8 mouse cellular contexts compared by ENCODE assay signal in genomic region chr2:114621781-114622549, GRCm38 (mm10). TPM values are rescaled to one million over a fixed set of nuclear protein-coding genes. Genes with fewer than 3 reads are reported as not detected.
DNase-seq lines count a peak whose midpoint lies in the region; ATAC-seq lines count a peak whose summit lies in the region.

No protein-coding gene starts in this region.

- H3K4me2 ChIP-seq in forebrain, embryonic 14.5 days (ENCODE audit: low read length) = no peak overlapping the region

- no peak overlapping the region for H3K4me3 ChIP-seq in forebrain, embryonic 14.5 days (ENCODE audit: low read depth, low read length)

- H3K9me3 ChIP-seq in forebrain, embryonic 14.5 days (replicated peaks; ENCODE audit: control insufficient read depth, low read length) = no peaks in the 10 kb centered on the region

- no peak overlapping the region for H3K9ac ChIP-seq in forebrain, embryonic 14.5 days (ENCODE audit: low read length)

- WGBS in forebrain, embryonic 14.5 days = 5% methylated on average over 5 of the region's 5 CpGs

- DNase-seq in heart, postnatal 10 days = peak; percentile 5 to 18
- no peak for DNase-seq in heart, adult 9 months (ENCODE audit: low spot score in 2 of 2)
- peak; percentile 82 for DNase-seq in adipocyte (ENCODE audit: low spot score)
- peak; percentile 90 for DNase-seq in forebrain, embryonic 14.5 days (ENCODE audit: low spot score)
- peak; percentile 25 for DNase-seq in lung, postnatal 10 days
- peak; percentile 8 for DNase-seq in right cerebral cortex, postnatal 4 days
- DNase-seq in urinary bladder, adult 18-20 months (ENCODE audit: low spot score in 2 of 2) = no peak
- no peak for DNase-seq in spleen, adult 12 weeks (ENCODE audit: low spot score)

- intact Hi-C loops in heart, postnatal 10 days (cut with DNase I) = loop anchor here (5.0 to 10.0 kb wide), 3 partner anchors 233 to 1485 kb away; no protein-coding TSS in a partner anchor

- no peaks in the 10 kb centered on the region for H3K36me3 ChIP-seq in forebrain, embryonic 14.5 days (ENCODE audit: control insufficient read depth, insufficient read depth, low read length)

- H3K4me1 ChIP-seq in forebrain, embryonic 14.5 days (ENCODE audit: control insufficient read depth, insufficient read depth, low read length) = peaks cover 11% of the 10 kb centered on the region

- H3K27me3 ChIP-seq in forebrain, embryonic 14.5 days (replicated peaks; ENCODE audit: control insufficient read depth, insufficient read depth, low read length) = no peaks in the 10 kb centered on the region

- H3K27ac ChIP-seq in forebrain, embryonic 14.5 days (ENCODE audit: low read depth, low read length) = peak overlapping the region; percentile 63; the same call in 1 of the 2 replicates

- ATAC-seq in forebrain, embryonic 14.5 days = peak; percentile 86

RNA-seq across cellular contexts. Expression of gene Dph6, which starts 32.8 kb away (rescaled TPM):
- 10 to 100 TPM; 11.3 to 12.2 TPM for total RNA-seq in heart, postnatal 10 days (2021)
- polyA plus RNA-seq in forebrain, embryonic 14.5 days (2014; fragmentation: Nextera tagmentation; extraction: Ambion mirVana) = 16.1 and 18.4 TPM in 2 replicates

Comparison
In these comparisons a context has a peak if more than half of its experiments do, and no peak if none do; other contexts are left out.
1. DNase-seq: peak in heart, postnatal 10 days (2 of 2), adipocyte (single experiment), forebrain, embryonic 14.5 days (single experiment), lung, postnatal 10 days (single experiment) and right cerebral cortex, postnatal 4 days (single experiment); none in heart, adult 9 months (0 of 2), urinary bladder, adult 18-20 months (0 of 2) and spleen, adult 12 weeks (single experiment).